Mouse (Mus musculus): ENCODE measurements around the gene Cdkn2d. TPM values are rescaled to one million over a fixed set of nuclear protein-coding genes. Genes with fewer than 3 reads are reported as not detected.

The Cdkn2d gene
- polyA plus RNA-seq, 1 experiment = 53.2 TPM

DNA sequence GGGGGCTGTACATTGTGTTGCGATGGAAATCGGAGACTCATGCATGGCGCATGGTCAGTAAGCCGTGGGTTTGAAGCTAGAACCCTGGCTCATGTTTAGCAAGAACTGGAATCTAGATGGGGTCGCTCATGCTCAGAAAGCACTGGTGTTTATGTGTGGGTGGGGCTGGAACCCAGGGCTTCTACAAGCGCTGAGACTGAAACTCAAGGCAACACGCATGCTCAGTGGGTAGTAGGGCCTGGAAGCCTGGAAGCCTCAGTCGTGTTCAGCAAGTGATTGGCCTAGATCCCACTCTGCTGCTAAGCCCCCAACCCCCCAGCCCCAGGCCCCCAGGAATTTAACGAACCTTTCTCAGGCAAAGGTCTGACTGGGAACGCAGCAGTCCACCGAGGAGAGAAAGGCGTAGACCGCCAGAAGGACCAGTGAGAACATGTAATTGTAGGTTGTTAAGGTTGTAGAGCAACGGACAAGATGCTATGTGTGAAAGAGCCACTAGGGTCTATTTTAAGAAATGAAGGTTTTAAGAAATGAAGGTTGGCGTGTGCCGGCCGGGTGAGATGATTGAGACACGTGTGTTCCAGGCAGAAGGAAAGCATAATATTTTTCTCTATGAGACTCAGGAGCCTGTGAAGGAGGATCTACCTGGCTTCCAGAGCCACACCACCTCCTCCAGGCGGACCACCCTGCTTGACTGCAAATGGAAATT is 31.2 kb upstream of the Cdkn2d start:
- TF ChIP-seq POLR2A (IDR thresholded peaks at IDR 0.05; ENCODE audit: insufficient read length, low read depth) (no peak), CEBPB (IDR thresholded peaks at IDR 0.05; ENCODE audit: insufficient read depth, poor library complexity, severe bottlenecking) (no peak), POLR2AphosphoS2 (IDR thresholded peaks at IDR 0.05; ENCODE audit: insufficient read length, low read depth) (no peak), USF1 (IDR thresholded peaks at IDR 0.05; ENCODE audit: low read depth) (no peak), REST (IDR thresholded peaks at IDR 0.05; ENCODE audit: insufficient read depth, insufficient read length) (no peak), E2F4 (IDR thresholded peaks at IDR 0.05; ENCODE audit: insufficient read depth) (no peak), MYOD1 (IDR thresholded peaks at IDR 0.05; ENCODE audit: control insufficient read depth in 1 of 3, insufficient read length in 2 of 3, low read depth in 2 of 3) (no peak), MAX (IDR thresholded peaks at IDR 0.05; ENCODE audit: low read depth) (no peak)
- peaks cover 56% of the 10 kb centered on the region for H3K79me2 ChIP-seq (ENCODE audit: control insufficient read depth, insufficient read depth)
- H3K36me3 ChIP-seq (ENCODE audit: control insufficient read depth, insufficient read depth) = no peaks in the 10 kb centered on the region
- no peak overlapping the region for H3ac ChIP-seq (ENCODE audit: control insufficient read depth, insufficient read length)
- H3K27me3 ChIP-seq (ENCODE audit: control insufficient read depth, insufficient read depth, insufficient read length) = no peaks in the 10 kb centered on the region
- peak overlapping the region; percentile 88 for H3K4me2 ChIP-seq (ENCODE audit: low read depth)
- H3K4me3 ChIP-seq = peak overlapping the region; percentile 91

DNA sequence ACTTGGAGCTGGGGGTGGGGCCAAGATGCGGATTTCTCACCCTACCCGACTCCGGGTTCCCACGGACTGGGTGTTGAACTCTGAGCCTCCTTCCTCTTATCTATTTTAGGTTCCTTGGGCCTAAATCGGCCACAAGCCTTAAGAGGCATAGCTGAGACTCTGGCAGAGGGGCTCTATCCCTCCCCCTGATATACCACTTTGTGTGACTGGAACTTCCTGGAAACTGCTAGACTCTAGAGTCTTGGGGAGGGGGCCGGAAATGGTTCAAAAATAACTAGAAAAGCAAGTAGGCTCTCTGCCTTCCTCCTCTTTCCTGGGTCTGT is 30.3 kb upstream of the Cdkn2d start:
- Histone ChIP-seq H3K79me2 (ENCODE audit: control insufficient read depth, insufficient read depth) (peaks cover 48% of the 10 kb centered on the region), H3K4me3 (peak overlapping the region; percentile 91), H3K36me3 (ENCODE audit: control insufficient read depth, insufficient read depth) (no peaks in the 10 kb centered on the region), H3ac (ENCODE audit: control insufficient read depth, insufficient read length) (peak overlapping the region; percentile 56), H3K4me2 (ENCODE audit: low read depth) (peak overlapping the region; percentile 88), H3K27me3 (ENCODE audit: control insufficient read depth, insufficient read depth, insufficient read length) (no peaks in the 10 kb centered on the region)
- TF ChIP-seq MYOD1 (IDR thresholded peaks at IDR 0.05; ENCODE audit: control insufficient read depth in 1 of 3, insufficient read length in 2 of 3, low read depth in 2 of 3) (no peak), E2F4 (IDR thresholded peaks at IDR 0.05; ENCODE audit: insufficient read depth) (no peak)

- peak within 1 kb of the TSS; percentile 56 for H3ac ChIP-seq (ENCODE audit: control insufficient read depth, insufficient read length)
- peak within 1 kb of the TSS; percentile 88 for H3K4me2 ChIP-seq (ENCODE audit: low read depth)
- peaks cover 47% of the 10 kb centered on the region for H3K79me2 ChIP-seq (ENCODE audit: control insufficient read depth, insufficient read depth)
- no peak for TF ChIP-seq REST (IDR thresholded peaks at IDR 0.05; ENCODE audit: insufficient read depth, insufficient read length)
- no peak for TF ChIP-seq USF1 (IDR thresholded peaks at IDR 0.05; ENCODE audit: low read depth)
- TF ChIP-seq TCF12 (IDR thresholded peaks at IDR 0.05; ENCODE audit: insufficient read depth, poor library complexity, severe bottlenecking) = no peak
- peak in 1 of 3 experiments; percentile 27 for TF ChIP-seq MYOD1 (IDR thresholded peaks at IDR 0.05; ENCODE audit: control insufficient read depth in 1 of 3, insufficient read length in 2 of 3, low read depth in 2 of 3)
- no peak for TF ChIP-seq MYOG (IDR thresholded peaks at IDR 0.05; ENCODE audit: control insufficient read depth in 1 of 3, insufficient read depth in 1 of 3, insufficient read length in 2 of 3, low read depth in 2 of 3)
- no peak for TF ChIP-seq CEBPB (IDR thresholded peaks at IDR 0.05; ENCODE audit: insufficient read depth, poor library complexity, severe bottlenecking)
- peak; percentile 80 for TF ChIP-seq POLR2A (IDR thresholded peaks at IDR 0.05; ENCODE audit: insufficient read length, low read depth)
- no peak for TF ChIP-seq TCF3 (IDR thresholded peaks at IDR 0.05; ENCODE audit: insufficient read length, low read depth)
- no peak for TF ChIP-seq MAX (IDR thresholded peaks at IDR 0.05; ENCODE audit: low read depth)
- TF ChIP-seq E2F4 (IDR thresholded peaks at IDR 0.05; ENCODE audit: insufficient read depth) = no peak
- peak; percentile 74 for TF ChIP-seq POLR2AphosphoS2 (IDR thresholded peaks at IDR 0.05; ENCODE audit: insufficient read length, low read depth)
- TF ChIP-seq SRF (IDR thresholded peaks at IDR 0.05; ENCODE audit: control insufficient read depth, insufficient read length, low read depth) = peak; percentile 64
- peak within 1 kb of the TSS; percentile 91 for H3K4me3 ChIP-seq
- H3K36me3 ChIP-seq (ENCODE audit: control insufficient read depth, insufficient read depth) = no peaks in the 10 kb centered on the region
- H3K27me3 ChIP-seq (ENCODE audit: control insufficient read depth, insufficient read depth, insufficient read length) = no peaks in the 10 kb centered on the region
These were observed 29.7 kb upstream of the Cdkn2d start, which contains the start of gene Slc44a2 for GRCm38 (mm10) chr9:21320619-21321512. Slc44a2 (plus strand) TSS chr9:21320698.

GRCm38 (mm10) chr9:21320280-21320618 is 29.0 kb upstream of the Cdkn2d start:
- peak overlapping the region; percentile 56 for H3ac ChIP-seq (ENCODE audit: control insufficient read depth, insufficient read length)
- H3K4me3 ChIP-seq = peak overlapping the region; percentile 91
- TF ChIP-seq TCF12 (IDR thresholded peaks at IDR 0.05; ENCODE audit: insufficient read depth, poor library complexity, severe bottlenecking) = no peak
- no peak for TF ChIP-seq CEBPB (IDR thresholded peaks at IDR 0.05; ENCODE audit: insufficient read depth, poor library complexity, severe bottlenecking)
- no peak for TF ChIP-seq USF1 (IDR thresholded peaks at IDR 0.05; ENCODE audit: low read depth)
- no peak for TF ChIP-seq SRF (IDR thresholded peaks at IDR 0.05; ENCODE audit: control insufficient read depth, insufficient read length, low read depth)
- TF ChIP-seq TCF3 (IDR thresholded peaks at IDR 0.05; ENCODE audit: insufficient read length, low read depth) = no peak
- TF ChIP-seq E2F4 (IDR thresholded peaks at IDR 0.05; ENCODE audit: insufficient read depth) = no peak
- no peak for TF ChIP-seq POLR2A (IDR thresholded peaks at IDR 0.05; ENCODE audit: insufficient read length, low read depth)
- H3K79me2 ChIP-seq (ENCODE audit: control insufficient read depth, insufficient read depth) = peaks cover 42% of the 10 kb centered on the region
- peak overlapping the region; percentile 71 for H3K4me2 ChIP-seq (ENCODE audit: low read depth)
- no peaks in the 10 kb centered on the region for H3K36me3 ChIP-seq (ENCODE audit: control insufficient read depth, insufficient read depth)
- H3K27me3 ChIP-seq (ENCODE audit: control insufficient read depth, insufficient read depth, insufficient read length) = no peaks in the 10 kb centered on the region

DNA sequence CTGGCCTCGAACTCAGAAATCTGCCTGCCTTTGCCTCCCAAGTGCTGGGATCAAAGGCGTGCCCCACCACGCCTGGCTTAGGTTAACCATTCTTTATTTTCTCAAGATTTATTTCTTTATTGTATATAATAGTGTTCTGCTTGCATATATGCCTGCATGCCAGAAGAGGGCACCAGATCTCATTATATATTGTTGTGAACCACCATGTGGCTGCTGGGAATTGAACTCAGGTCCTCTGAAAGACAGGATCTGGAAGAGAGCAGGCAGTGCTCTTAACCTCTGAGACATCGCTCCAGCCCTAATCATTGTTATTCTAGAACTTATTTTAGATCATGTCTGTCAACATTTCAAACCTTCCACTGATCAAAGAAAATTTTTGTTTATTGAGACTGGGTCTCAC is 28.3 kb upstream of the Cdkn2d start:
- Histone ChIP-seq H3K4me3 (no peak overlapping the region), H3ac (ENCODE audit: control insufficient read depth, insufficient read length) (no peak overlapping the region), H3K36me3 (ENCODE audit: control insufficient read depth, insufficient read depth) (no peaks in the 10 kb centered on the region), H3K27me3 (ENCODE audit: control insufficient read depth, insufficient read depth, insufficient read length) (no peaks in the 10 kb centered on the region), H3K4me2 (ENCODE audit: low read depth) (no peak overlapping the region), H3K79me2 (ENCODE audit: control insufficient read depth, insufficient read depth) (peaks cover 39% of the 10 kb centered on the region)
- TF ChIP-seq POLR2A (IDR thresholded peaks at IDR 0.05; ENCODE audit: insufficient read length, low read depth) = no peak
- TF ChIP-seq REST (IDR thresholded peaks at IDR 0.05; ENCODE audit: insufficient read depth, insufficient read length) = no peak
- TF ChIP-seq USF1 (IDR thresholded peaks at IDR 0.05; ENCODE audit: low read depth) = no peak
- TF ChIP-seq E2F4 (IDR thresholded peaks at IDR 0.05; ENCODE audit: insufficient read depth) = no peak
- no peak for TF ChIP-seq MAX (IDR thresholded peaks at IDR 0.05; ENCODE audit: low read depth)
- TF ChIP-seq MYOD1 (IDR thresholded peaks at IDR 0.05; ENCODE audit: control insufficient read depth in 1 of 3, insufficient read length in 2 of 3, low read depth in 2 of 3) = no peak
- TF ChIP-seq TCF12 (IDR thresholded peaks at IDR 0.05; ENCODE audit: insufficient read depth, poor library complexity, severe bottlenecking) = no peak
- no peak for TF ChIP-seq TCF3 (IDR thresholded peaks at IDR 0.05; ENCODE audit: insufficient read length, low read depth)
- TF ChIP-seq SRF (IDR thresholded peaks at IDR 0.05; ENCODE audit: control insufficient read depth, insufficient read length, low read depth) = no peak
- TF ChIP-seq MYOG (IDR thresholded peaks at IDR 0.05; ENCODE audit: control insufficient read depth in 1 of 3, insufficient read depth in 1 of 3, insufficient read length in 2 of 3, low read depth in 2 of 3) = no peak
- no peak for TF ChIP-seq POLR2AphosphoS2 (IDR thresholded peaks at IDR 0.05; ENCODE audit: insufficient read length, low read depth)
- TF ChIP-seq CEBPB (IDR thresholded peaks at IDR 0.05; ENCODE audit: insufficient read depth, poor library complexity, severe bottlenecking) = no peak
